Mouse (Mus musculus): ENCODE measurements around the gene Impdh2. TPM values are rescaled to one million over a fixed set of nuclear protein-coding genes. Genes with fewer than 3 reads are reported as not detected.

The Impdh2 gene
- 294 and 388 TPM in 2 replicates for total RNA-seq (2014; fragmentation: Nextera tagmentation)
- total RNA-seq (2017): 284 and 334 TPM in 2 replicates

GRCm38 (mm10) chr9:108560227-108560841 is at the start of gene Impdh2:
Gene Impdh2, plus strand, starts transcription at chr9:108560286.
- peak; percentile 96 for ATAC-seq (replicated peaks; ENCODE audit: poor library complexity, severe bottlenecking)

GRCm38 (mm10) chr9:108516380-108517251 is 43.5 kb upstream of the Impdh2 start, which contains the start of gene Qrich1:
Gene Qrich1, plus strand, starts transcription at chr9:108516806.
- peak; percentile 91 for ATAC-seq (replicated peaks; ENCODE audit: poor library complexity, severe bottlenecking)

GRCm38 (mm10) chr9:108517253-108517930 is 42.7 kb upstream of the Impdh2 start:
- peak; percentile 45 for ATAC-seq (replicated peaks; ENCODE audit: poor library complexity, severe bottlenecking)

- ATAC-seq (replicated peaks; ENCODE audit: poor library complexity, severe bottlenecking): peak; percentile 31
Measured at GRCm38 (mm10) chr9:108517931-108518332, 42.2 kb upstream of the Impdh2 start.

GRCm38 (mm10) chr9:108521604-108522003 is 38.5 kb upstream of the Impdh2 start:
- no peak for ATAC-seq (replicated peaks; ENCODE audit: poor library complexity, severe bottlenecking)

- ATAC-seq (replicated peaks; ENCODE audit: poor library complexity, severe bottlenecking): no peak
Measured at GRCm38 (mm10) chr9:108523341-108523740, 36.7 kb upstream of the Impdh2 start.

GRCm38 (mm10) chr9:108525400-108525799 is 34.7 kb upstream of the Impdh2 start:
- no peak for ATAC-seq (replicated peaks; ENCODE audit: poor library complexity, severe bottlenecking)

GRCm38 (mm10) chr9:108530954-108531353 is 29.1 kb upstream of the Impdh2 start:
- ATAC-seq (replicated peaks; ENCODE audit: poor library complexity, severe bottlenecking): no peak

GRCm38 (mm10) chr9:108531496-108531895 is 28.6 kb upstream of the Impdh2 start:
- no peak for ATAC-seq (replicated peaks; ENCODE audit: poor library complexity, severe bottlenecking)

- no peak for ATAC-seq (replicated peaks; ENCODE audit: poor library complexity, severe bottlenecking)
Measured at GRCm38 (mm10) chr9:108540846-108541245, 19.2 kb upstream of the Impdh2 start.

- ATAC-seq (replicated peaks; ENCODE audit: poor library complexity, severe bottlenecking): no peak
Measured at GRCm38 (mm10) chr9:108545986-108546385, 14.1 kb upstream of the Impdh2 start.

- no peak for ATAC-seq (replicated peaks; ENCODE audit: poor library complexity, severe bottlenecking)
Measured at GRCm38 (mm10) chr9:108546875-108547274, 13.2 kb upstream of the Impdh2 start.

GRCm38 (mm10) chr9:108559169-108559568 is 917 bp upstream of the Impdh2 start:
- no peak for ATAC-seq (replicated peaks; ENCODE audit: poor library complexity, severe bottlenecking)

GRCm38 (mm10) chr9:108563671-108564070 is 3.6 kb downstream of the Impdh2 start:
- no peak for ATAC-seq (replicated peaks; ENCODE audit: poor library complexity, severe bottlenecking)

GRCm38 (mm10) chr9:108564131-108564530 is 4.0 kb downstream of the Impdh2 start:
- ATAC-seq (replicated peaks; ENCODE audit: poor library complexity, severe bottlenecking): no peak

GRCm38 (mm10) chr9:108565881-108566814 is 6.1 kb downstream of the Impdh2 start:
- peak; percentile 0; the same call in 1 of the 2 replicates for ATAC-seq (replicated peaks; ENCODE audit: poor library complexity, severe bottlenecking)

GRCm38 (mm10) chr9:108566815-108567776 is 7.0 kb downstream of the Impdh2 start, which contains the start of gene Ndufaf3:
Gene Ndufaf3, minus strand, starts transcription at chr9:108567434.
- peak; percentile 62 for ATAC-seq (replicated peaks; ENCODE audit: poor library complexity, severe bottlenecking)

GRCm38 (mm10) chr9:108567931-108568419 is 7.9 kb downstream of the Impdh2 start:
- peak; percentile 3 for ATAC-seq (replicated peaks; ENCODE audit: poor library complexity, severe bottlenecking)

Measured in granulocyte monocyte progenitor cell, adult 5-6 weeks (primary cell).